Mouse (Mus musculus): ENCODE measurements at regions not wholly inside any gene's neighbourhood (a gene's known extent, or its start where the extent isn't known, plus 50 kb on each side); places are given as distances from the start of the nearest gene placed in this dataset.

DNA sequence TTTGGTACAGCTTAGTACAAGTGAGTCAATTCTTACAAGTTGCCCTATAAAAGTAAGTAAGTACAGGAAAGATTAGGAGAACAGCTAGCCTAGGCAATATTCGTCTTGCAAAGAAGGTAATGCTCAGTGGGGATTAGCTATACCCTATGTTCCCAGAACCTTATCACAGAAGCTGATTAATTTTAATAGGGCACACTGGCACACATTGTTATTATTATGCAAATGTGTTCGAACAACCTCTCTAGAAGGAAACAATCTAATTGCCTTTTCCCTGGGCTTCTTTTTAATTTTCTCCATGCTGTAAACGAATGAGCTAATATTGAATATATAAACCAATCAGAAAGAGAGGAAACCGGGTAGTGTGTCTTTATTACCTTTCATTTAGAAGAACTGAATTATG lies 104.2 kb downstream of the Pctp start:
- TF ChIP-seq RAD21 (IDR thresholded peaks at IDR 0.05; ENCODE audit: low read depth, low read length), result no peak
- no peak for TF ChIP-seq CTCF (IDR thresholded peaks at IDR 0.05 in 2 of 3, conservative IDR thresholded peaks at IDR 0.05 in 1 of 3; ENCODE audit: control insufficient read depth in 1 of 3, insufficient read depth in 1 of 3, low read depth in 2 of 3, low read length in 3 of 3, poor library complexity in 1 of 3, severe bottlenecking in 1 of 3)
- TF ChIP-seq ZNF384 (IDR thresholded peaks at IDR 0.05; ENCODE audit: low read depth, low read length), result no peak
- no peak for TF ChIP-seq MAX (IDR thresholded peaks at IDR 0.05; ENCODE audit: low read length)
- no peak for TF ChIP-seq USF2 (IDR thresholded peaks at IDR 0.05; ENCODE audit: borderline replicate concordance in 1 of 2, insufficient read depth in 1 of 2, low read depth in 1 of 2, low read length in 2 of 2)
- TF ChIP-seq TCF12 (IDR thresholded peaks at IDR 0.05; ENCODE audit: low read depth, low read length), result no peak
- TF ChIP-seq POLR2AphosphoS5 (IDR thresholded peaks at IDR 0.05; ENCODE audit: borderline replicate concordance, low read depth, low read length), result no peak

All from MEL (cell line).